Mouse (Mus musculus) lung, postnatal 0 days (tissue): Measurements from ENCODE around the gene Map3k20. TPM values are rescaled to one million over a fixed set of nuclear protein-coding genes. Genes with fewer than 3 reads are reported as not detected.
A peak's percentile ranks its signal among the peaks of the same experiment; 100 is the strongest.

Source experiments
- ATAC-seq: fragments of 200-750 bp; cut with Nextera tagmentation; 2 replicates; pipeline ENCODE4 v1.8.0; 2017; ENCODE audit warnings: moderate library complexity
- DNase-seq: peaks from one replicate; pipeline ENCODE4 v3.0.0-alpha.2; 2016; ENCODE audit warnings: low spot score
- H3K27ac ChIP-seq: fragments of 300-500 bp; sonication (generic); 2 replicates; pipeline ENCODE4 v1.5.1; 2014; ENCODE audit warnings: antibody characterized with exemption, mild to moderate bottlenecking, low read length, mixed read lengths
- H3K27me3 ChIP-seq: fragments of 300-500 bp; sonication (generic); replicated peaks from 2 replicates; pipeline ENCODE4 v1.6.1; 2014; ENCODE audit warnings: low read length, mixed read lengths; ENCODE audit not compliant: insufficient read depth
- H3K36me3 ChIP-seq: fragments of 300-500 bp; sonication (generic); 2 replicates; pipeline ENCODE4 v1.6.1; 2014; ENCODE audit warnings: low read length, mixed read lengths; ENCODE audit not compliant: insufficient read depth
- H3K4me1 ChIP-seq: fragments of 300-500 bp; sonication (generic); 2 replicates; pipeline ENCODE4 v1.6.1; 2014; ENCODE audit warnings: antibody characterized with exemption, low read depth, low read length, mixed read lengths; ENCODE audit not compliant: insufficient read depth
- H3K4me2 ChIP-seq: fragments of 300-500 bp; sonication (generic); replicated peaks from 2 replicates; pipeline ENCODE4 v1.6.1; 2014; ENCODE audit warnings: low read depth, mild to moderate bottlenecking, low read length, moderate library complexity, mixed read lengths
- H3K4me3 ChIP-seq: fragments of 300-500 bp; sonication (generic); 2 replicates; pipeline ENCODE4 v1.5.1; 2014; ENCODE audit warnings: low read depth, low read length
- H3K9ac ChIP-seq: fragments of 300-500 bp; sonication (generic); replicated peaks from 2 replicates; pipeline ENCODE4 v1.6.1; 2014; ENCODE audit warnings: low read depth, mild to moderate bottlenecking
- H3K9me3 ChIP-seq: fragments of 300-500 bp; sonication (generic); 2 replicates; pipeline ENCODE4 v1.6.1; 2016; ENCODE audit warnings: low read length, mixed read lengths
- CTCF ChIP-seq: IDR thresholded peaks from 2 replicates; pipeline ENCODE4 v1.5.1; 2016; ENCODE audit warnings: antibody characterized with exemption, mild to moderate bottlenecking
- EP300 ChIP-seq: IDR thresholded peaks from 2 replicates; pipeline ENCODE4 v1.6.1; 2016; ENCODE audit warnings: antibody characterized with exemption, mild to moderate bottlenecking, control low read depth
- WGBS: fragments of 180-500 bp; shearing (Covaris S2); extraction: QIAGEN DNeasy Blood & Tissue Kit; methylation state at CpG from one replicate; pipeline ENCODE4 v1.1.7; 2014; 5-methylcytosine and 5-hydroxymethylcytosine counted together
- polyA plus RNA-seq: library from polyadenylated mRNA; unstranded; fragments of >200 nt; fragmentation: Nextera tagmentation; extraction: Ambion mirVana; gene quantifications from 2 replicates; pipeline ENCODE4 v1.2.1, GENCODE M21; 2015

Map3k20 gene
- polyA plus RNA-seq, 1 experiment from 2014 or later, result 18.5 TPM

DNA sequence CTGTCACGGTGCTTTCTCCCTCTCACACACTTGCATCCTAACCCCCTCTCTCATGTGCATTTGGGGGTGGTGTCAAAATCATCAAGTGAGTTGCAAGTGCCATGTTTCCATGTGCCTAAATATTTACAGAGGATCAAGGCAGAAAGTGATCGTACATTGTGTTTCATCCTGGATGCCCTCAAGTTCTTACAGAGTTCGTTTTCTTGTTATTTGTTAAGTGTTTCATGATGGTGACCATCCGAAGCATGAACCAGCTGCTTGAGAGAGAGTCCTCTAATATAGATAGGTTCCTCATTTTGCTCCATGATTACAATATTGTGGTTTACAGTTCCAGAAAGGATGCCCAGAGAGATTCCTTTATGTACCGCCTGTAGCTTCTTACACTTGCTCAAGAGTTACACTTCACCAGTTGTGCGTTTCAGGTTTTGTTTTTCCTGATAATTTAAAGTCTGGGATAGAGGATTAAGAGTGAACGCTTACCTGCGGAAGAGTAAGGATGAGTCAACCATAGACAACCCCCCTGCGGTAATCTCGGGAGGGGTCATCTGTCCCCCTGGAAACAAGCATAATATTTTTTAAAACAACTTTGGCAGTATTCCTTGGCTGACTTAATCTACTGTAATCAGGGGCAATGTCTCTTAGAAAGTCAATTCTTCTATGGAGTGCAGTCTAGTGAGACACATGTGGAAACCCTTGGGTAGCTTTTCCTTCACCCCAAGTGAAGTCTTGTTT is 11.7 kb downstream of the Map3k20 start:
- 55% methylated on average over 10 of the region's 10 CpGs for WGBS
- Histone ChIP-seq H3K9ac (no peak overlapping the region), H3K4me3 (peak overlapping the region; percentile 1; the same call in 1 of the 2 replicates), H3K9me3 (no peaks in the 10 kb centered on the region), H3K36me3 (no peaks in the 10 kb centered on the region), H3K4me2 (peak overlapping the region; percentile 56), H3K4me1 (peaks cover 11% of the 10 kb centered on the region; the same call in 1 of the 2 replicates), H3K27ac (peak overlapping the region; percentile 86), H3K27me3 (no peaks in the 10 kb centered on the region)
- peak; percentile 54 for ATAC-seq
- TF ChIP-seq EP300 (peak; percentile 62), CTCF (no peak)
- DNase-seq, result peak; percentile 63

DNA sequence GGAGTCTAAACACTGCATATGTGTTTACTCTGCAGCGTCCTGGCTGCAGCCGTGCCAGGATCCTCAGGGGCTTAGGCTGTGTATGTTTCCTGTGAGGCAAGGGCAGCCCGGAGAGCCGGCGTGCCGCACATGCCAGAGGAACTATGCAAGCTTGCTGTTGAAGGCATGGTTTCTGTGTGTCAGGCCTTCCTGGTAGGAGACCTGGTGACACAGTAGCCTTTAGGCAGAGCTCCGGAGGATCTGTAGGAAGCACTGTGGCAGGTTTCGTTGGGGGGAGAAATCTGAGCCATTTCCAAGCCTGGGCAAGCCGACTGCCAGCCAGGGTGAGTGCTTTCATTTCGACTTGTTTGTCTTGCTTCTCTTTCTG is 12.3 kb downstream of the Map3k20 start:
- DNase-seq, result peak; percentile 84
- Histone ChIP-seq H3K27ac (peak overlapping the region; percentile 86), H3K27me3 (no peaks in the 10 kb centered on the region), H3K4me3 (peak overlapping the region; percentile 1; the same call in 1 of the 2 replicates), H3K4me1 (peaks cover 11% of the 10 kb centered on the region; the same call in 1 of the 2 replicates), H3K9ac (peak overlapping the region; percentile 19; the same call in 1 of the 2 replicates), H3K4me2 (peak overlapping the region; percentile 56), H3K9me3 (no peaks in the 10 kb centered on the region), H3K36me3 (no peaks in the 10 kb centered on the region)
- peak; percentile 92 for ATAC-seq
- WGBS, result 9% methylated on average over 10 of the region's 10 CpGs
- TF ChIP-seq CTCF, result no peak
- TF ChIP-seq EP300, result 0 out of 2 replicates have a peak, but pooled peaks have one; percentile 31

DNA sequence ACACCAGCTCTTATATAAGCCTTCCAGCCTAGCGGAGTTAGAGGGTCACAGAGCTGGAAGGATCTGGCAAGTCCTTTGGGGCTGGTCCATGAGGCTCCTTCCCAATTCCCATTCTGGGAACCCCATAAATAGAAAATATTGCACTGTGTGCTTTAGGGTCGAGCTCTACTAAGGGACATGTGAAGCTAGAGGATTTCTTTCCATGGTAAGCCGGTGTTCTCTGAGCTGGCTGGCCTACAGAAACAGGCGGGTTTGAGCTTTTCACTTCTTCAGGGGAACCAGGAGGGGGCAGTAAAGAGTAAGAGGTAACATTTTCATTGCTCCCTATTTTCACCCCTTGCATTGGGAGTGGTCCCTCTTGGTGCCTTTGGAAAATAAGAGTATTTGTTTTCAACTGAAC is 13.0 kb downstream of the Map3k20 start:
- WGBS, result 42% methylated on average over 4 of the region's 4 CpGs
- no peak for ATAC-seq
- H3K4me2 ChIP-seq, result peak overlapping the region; percentile 56
- no peaks in the 10 kb centered on the region for H3K27me3 ChIP-seq
- H3K27ac ChIP-seq, result peak overlapping the region; percentile 86
- TF ChIP-seq EP300, result no peak
- TF ChIP-seq CTCF, result peak; percentile 83
- H3K4me1 ChIP-seq, result peaks cover 11% of the 10 kb centered on the region; the same call in 1 of the 2 replicates
- H3K36me3 ChIP-seq, result no peaks in the 10 kb centered on the region
- 0 out of 2 replicates have a peak overlapping the region, but pooled peaks have one; percentile 19 for H3K9ac ChIP-seq
- DNase-seq, result peak; percentile 80
- 0 out of 2 replicates have a peak overlapping the region, but pooled peaks have one; percentile 1 for H3K4me3 ChIP-seq
- H3K9me3 ChIP-seq, result no peaks in the 10 kb centered on the region

DNA sequence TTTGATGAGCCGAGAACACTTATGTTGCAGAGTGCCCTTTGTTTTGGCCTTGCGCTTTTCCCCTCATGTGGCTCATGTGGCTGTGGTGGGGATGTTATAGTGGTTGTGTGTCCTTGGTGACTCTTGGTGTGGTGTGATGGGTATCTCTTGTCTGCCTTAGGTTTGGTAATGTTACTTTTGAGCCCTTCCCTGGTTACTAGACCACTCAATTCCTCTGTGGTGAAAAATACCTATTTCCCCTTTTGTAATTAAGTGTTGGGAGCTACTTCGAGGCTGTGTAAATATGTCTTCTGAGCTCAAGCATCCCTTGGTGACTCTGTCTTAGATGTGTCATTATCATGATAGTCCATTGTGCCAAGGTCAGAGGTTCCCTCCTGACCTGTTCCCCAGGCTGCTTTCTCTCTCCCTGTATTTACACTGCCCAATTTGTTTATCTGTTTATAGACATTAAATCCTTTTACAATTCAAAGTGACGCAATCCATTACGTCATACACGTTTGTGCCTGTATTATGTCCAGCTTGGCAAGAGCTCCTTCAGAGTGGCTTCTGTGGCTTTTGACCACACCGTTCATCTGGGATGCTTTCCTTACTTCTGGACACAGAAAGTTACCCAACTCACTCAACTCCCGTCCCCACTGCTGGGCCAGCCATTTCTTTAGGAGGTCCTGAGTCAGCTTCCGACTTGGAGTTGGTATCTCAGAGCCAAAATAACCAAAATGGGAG is 15.9 kb downstream of the Map3k20 start:
- Histone ChIP-seq H3K27ac (no peak overlapping the region), H3K4me3 (no peak overlapping the region), H3K4me1 (peaks cover 11% of the 10 kb centered on the region; the same call in 1 of the 2 replicates), H3K36me3 (0 out of 2 replicates have a peak, but pooled peaks cover 3% of the 10 kb centered on the region), H3K9me3 (no peaks in the 10 kb centered on the region), H3K4me2 (no peak overlapping the region), H3K27me3 (no peaks in the 10 kb centered on the region), H3K9ac (no peak overlapping the region)
- WGBS, result 60% methylated on average over 9 of the region's 9 CpGs
- TF ChIP-seq CTCF (no peak), EP300 (0 out of 2 replicates have a peak, but pooled peaks have one; percentile 21)
- ATAC-seq (no peak), DNase-seq (no peak)

DNA sequence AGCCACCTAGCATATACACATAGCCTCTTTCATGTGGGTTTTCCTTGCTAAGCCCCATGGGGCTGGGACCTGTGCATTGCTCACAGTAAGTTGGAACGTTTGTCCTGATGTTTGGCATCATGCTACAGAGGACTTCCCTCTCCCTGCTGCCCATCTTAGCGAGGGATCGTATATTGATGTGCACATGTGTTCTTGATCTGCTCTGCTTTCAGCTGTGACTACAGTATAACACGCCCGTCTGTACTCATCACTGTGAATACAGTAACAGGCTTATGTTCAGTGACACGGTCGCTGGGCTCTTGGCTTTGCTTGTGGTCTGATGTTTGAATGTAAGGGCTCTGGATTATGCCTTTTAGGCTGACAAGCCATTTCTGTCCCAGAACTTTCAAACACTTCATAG is 20.3 kb downstream of the Map3k20 start:
- H3K9me3 ChIP-seq, result no peaks in the 10 kb centered on the region
- no peak overlapping the region for H3K4me2 ChIP-seq
- no peak for DNase-seq
- no peak for ATAC-seq
- no peaks in the 10 kb centered on the region for H3K4me1 ChIP-seq
- 0 out of 2 replicates have a peak, but pooled peaks cover 3% of the 10 kb centered on the region for H3K36me3 ChIP-seq
- no peaks in the 10 kb centered on the region for H3K27me3 ChIP-seq
- H3K4me3 ChIP-seq, result no peak overlapping the region
- 87% methylated on average over 7 of the region's 7 CpGs for WGBS
- no peak overlapping the region for H3K27ac ChIP-seq
- H3K9ac ChIP-seq, result no peak overlapping the region
- TF ChIP-seq CTCF (no peak), EP300 (no peak)

DNA sequence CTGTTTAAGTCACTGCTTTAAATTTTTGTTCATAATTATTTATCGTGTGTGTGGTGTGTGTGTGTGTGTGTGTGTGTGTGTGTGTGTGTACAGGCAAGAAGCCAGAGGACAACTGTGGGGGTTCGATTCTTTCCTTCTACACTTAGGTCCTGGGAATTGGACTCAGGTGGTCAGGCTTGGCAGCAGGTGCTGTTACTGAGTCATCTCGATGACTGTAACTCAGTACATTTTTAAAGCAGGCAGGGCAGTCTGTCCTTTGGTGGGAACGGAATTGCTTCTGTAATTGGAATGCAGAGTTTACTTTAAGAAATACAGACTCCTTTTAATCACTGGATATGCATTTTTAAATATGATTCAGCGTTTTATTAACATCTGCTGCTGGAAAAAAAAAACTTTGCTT is 22.9 kb downstream of the Map3k20 start:
- no peak overlapping the region for H3K4me2 ChIP-seq
- no peak for ATAC-seq
- H3K4me3 ChIP-seq, result no peak overlapping the region
- DNase-seq, result peak; percentile 35
- TF ChIP-seq CTCF, result no peak
- no peak for TF ChIP-seq EP300
- H3K9ac ChIP-seq, result no peak overlapping the region
- H3K36me3 ChIP-seq, result 0 out of 2 replicates have a peak, but pooled peaks cover 3% of the 10 kb centered on the region
- no peaks in the 10 kb centered on the region for H3K9me3 ChIP-seq
- no peak overlapping the region for H3K27ac ChIP-seq
- peaks cover 8% of the 10 kb centered on the region; the same call in 1 of the 2 replicates for H3K4me1 ChIP-seq
- H3K27me3 ChIP-seq, result no peaks in the 10 kb centered on the region
- WGBS, result 51% methylated on average over 5 of the region's 5 CpGs
